22 mouse cellular contexts compared by ENCODE assay signal in the genomic region with DNA sequence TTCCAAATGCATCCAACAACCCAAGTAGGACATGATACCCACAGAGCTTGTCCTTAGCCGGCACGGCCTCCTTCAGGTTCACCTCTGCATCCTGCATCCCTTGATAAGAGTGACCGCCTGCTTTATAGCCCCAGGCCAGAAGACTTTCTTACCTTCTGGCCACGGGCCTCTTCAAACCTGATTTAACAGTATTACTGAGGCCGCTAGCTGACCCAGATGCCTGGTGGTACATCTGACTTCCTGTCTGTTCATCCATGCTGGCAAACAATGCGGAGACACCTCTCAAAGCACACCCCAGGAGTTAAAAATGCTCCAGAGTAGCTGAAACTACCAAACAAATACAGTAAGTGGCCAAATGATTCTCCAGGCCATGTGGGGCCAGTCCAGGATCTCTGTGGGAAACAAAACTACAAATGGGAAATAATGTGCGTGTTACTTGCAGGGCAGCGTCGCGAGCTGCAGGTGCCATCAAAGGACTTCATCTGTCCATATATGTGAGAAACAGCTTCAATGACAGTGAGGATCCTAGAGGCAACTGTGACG. TPM values are rescaled to one million over a fixed set of nuclear protein-coding genes. Genes with fewer than 3 reads are reported as not detected.
DNase-seq lines count a peak whose midpoint lies in the region; ATAC-seq and TF ChIP-seq lines count a peak whose summit lies in the region.
"Had no signal": no experiment of that assay in that cellular context is flagged by ENCODE, and none has a peak within 500 bp of the region (broad histone marks: within the 10 kb centered on the region; RNA-seq: fewer than 3 reads in every experiment).

No protein-coding gene starts in this region.

- TF ChIP-seq CTCF in midbrain, postnatal 0 days (IDR thresholded peaks at IDR 0.05): no peak

- no peak overlapping the region for H3K4me3 ChIP-seq in hindbrain, embryonic 12.5 days
- H3K4me3 ChIP-seq in hindbrain, embryonic 14.5 days (replicated peaks; ENCODE audit: low read length): no peak overlapping the region
- no peak overlapping the region for H3K4me3 ChIP-seq in midbrain, embryonic 11.5 days (ENCODE audit: low read depth, low read length)
- no peak overlapping the region for H3K4me3 ChIP-seq in midbrain, postnatal 0 days (ENCODE audit: low read depth, low read length)
- H3K4me3 ChIP-seq: embryonic facial prominence, embryonic 12.5 days; forebrain, embryonic 13.5 days; heart, embryonic 13.5 days had no signal

- WGBS in hindbrain, embryonic 12.5 days: 82% methylated on average over 11 of the region's 11 CpGs
- 80% methylated on average over 11 of the region's 11 CpGs for WGBS in hindbrain, embryonic 14.5 days
- WGBS in midbrain, embryonic 11.5 days: 80% methylated on average over 11 of the region's 11 CpGs
- WGBS in midbrain, postnatal 0 days: 75% methylated on average over 11 of the region's 11 CpGs

- H3K27ac ChIP-seq in hindbrain, embryonic 12.5 days: peak overlapping the region; percentile 36
- H3K27ac ChIP-seq in hindbrain, embryonic 14.5 days: no peak overlapping the region
- H3K27ac ChIP-seq in midbrain, embryonic 11.5 days (ENCODE audit: low read depth, low read length): peak overlapping the region; percentile 87; the same call in 1 of the 2 replicates
- no peak overlapping the region for H3K27ac ChIP-seq in midbrain, postnatal 0 days (ENCODE audit: low read depth, low read length)
- H3K27ac ChIP-seq: embryonic facial prominence, embryonic 12.5 days; forebrain, embryonic 13.5 days; heart, embryonic 13.5 days had no signal

- no peaks in the 10 kb centered on the region for H3K27me3 ChIP-seq in hindbrain, embryonic 12.5 days
- no peaks in the 10 kb centered on the region for H3K27me3 ChIP-seq in hindbrain, embryonic 14.5 days (ENCODE audit: control insufficient read depth, insufficient read depth, low read length)
- H3K27me3 ChIP-seq in midbrain, embryonic 11.5 days (ENCODE audit: control insufficient read depth, insufficient read depth, low read length): no peaks in the 10 kb centered on the region
- no peaks in the 10 kb centered on the region for H3K27me3 ChIP-seq in midbrain, postnatal 0 days (ENCODE audit: insufficient read depth, low read length)
- H3K27me3 ChIP-seq: CH12.LX; embryonic facial prominence, embryonic 12.5 days; forebrain, embryonic 13.5 days; heart, embryonic 13.5 days; Patski had no signal

- H3K4me2 ChIP-seq in hindbrain, embryonic 12.5 days (replicated peaks): no peak overlapping the region
- no peak overlapping the region for H3K4me2 ChIP-seq in hindbrain, embryonic 14.5 days (replicated peaks)
- no peak overlapping the region for H3K4me2 ChIP-seq in midbrain, embryonic 11.5 days
- H3K4me2 ChIP-seq in midbrain, postnatal 0 days (ENCODE audit: low read depth, low read length, poor library complexity, severe bottlenecking): no peak overlapping the region
- H3K4me2 ChIP-seq: embryonic facial prominence, embryonic 12.5 days; forebrain, embryonic 13.5 days; heart, embryonic 13.5 days had no signal

- peaks cover 53% of the 10 kb centered on the region for H3K4me1 ChIP-seq in hindbrain, embryonic 12.5 days
- peaks cover 29% of the 10 kb centered on the region for H3K4me1 ChIP-seq in hindbrain, embryonic 14.5 days (replicated peaks; ENCODE audit: control insufficient read depth, insufficient read depth, low read length)
- peaks cover 41% of the 10 kb centered on the region for H3K4me1 ChIP-seq in midbrain, embryonic 11.5 days (ENCODE audit: control insufficient read depth, insufficient read depth, low read length)
- peaks cover 9% of the 10 kb centered on the region; the same call in 1 of the 2 replicates for H3K4me1 ChIP-seq in midbrain, postnatal 0 days (ENCODE audit: insufficient read depth, low read length)

- ATAC-seq in hindbrain, embryonic 12.5 days (ENCODE audit: low FRiP score): no peak
- ATAC-seq in hindbrain, embryonic 14.5 days (ENCODE audit: low FRiP score): no peak
- ATAC-seq in midbrain, embryonic 11.5 days (ENCODE audit: low FRiP score): no peak
- no peak for ATAC-seq in midbrain, postnatal 0 days (ENCODE audit: low FRiP score)
- ATAC-seq: activated CD4-positive, CD25-positive, alpha-beta regulatory T cell, adult 4 months; forebrain, embryonic 13.5 days; hindbrain, embryonic 16.5 days; Patski had no signal

- no peaks in the 10 kb centered on the region for H3K9me3 ChIP-seq in hindbrain, embryonic 12.5 days (replicated peaks)
- H3K9me3 ChIP-seq in hindbrain, embryonic 14.5 days (ENCODE audit: control insufficient read depth, low read length): no peaks in the 10 kb centered on the region
- no peaks in the 10 kb centered on the region for H3K9me3 ChIP-seq in midbrain, embryonic 11.5 days (ENCODE audit: control insufficient read depth, low read length)
- no peaks in the 10 kb centered on the region for H3K9me3 ChIP-seq in midbrain, postnatal 0 days (ENCODE audit: low read length)
- H3K9me3 ChIP-seq: embryonic facial prominence, embryonic 12.5 days; forebrain, embryonic 13.5 days; heart, embryonic 13.5 days had no signal

- H3K9ac ChIP-seq in hindbrain, embryonic 12.5 days: no peak overlapping the region
- no peak overlapping the region for H3K9ac ChIP-seq in hindbrain, embryonic 14.5 days
- 0 out of 2 replicates have a peak overlapping the region, but pooled peaks have one; percentile 14 for H3K9ac ChIP-seq in midbrain, embryonic 11.5 days (ENCODE audit: low read length)
- H3K9ac ChIP-seq in midbrain, postnatal 0 days (replicated peaks; ENCODE audit: low read length, poor library complexity, severe bottlenecking): no peak overlapping the region
- H3K9ac ChIP-seq: embryonic facial prominence, embryonic 12.5 days; forebrain, embryonic 13.5 days; heart, embryonic 13.5 days had no signal

- peaks cover 10% of the 10 kb centered on the region for H3K36me3 ChIP-seq in hindbrain, embryonic 12.5 days
- peaks cover 6% of the 10 kb centered on the region; the same call in 1 of the 2 replicates for H3K36me3 ChIP-seq in hindbrain, embryonic 14.5 days (replicated peaks; ENCODE audit: control insufficient read depth, insufficient read depth)
- peaks cover 2% of the 10 kb centered on the region for H3K36me3 ChIP-seq in midbrain, embryonic 11.5 days (ENCODE audit: control insufficient read depth, insufficient read depth, low read length)
- 0 out of 2 replicates have a peak, but pooled peaks cover 3% of the 10 kb centered on the region for H3K36me3 ChIP-seq in midbrain, postnatal 0 days (ENCODE audit: insufficient read depth, low read length)
- H3K36me3 ChIP-seq: embryonic facial prominence, embryonic 12.5 days; heart, embryonic 13.5 days had no signal

- DNase-seq in cerebellum, adult 9-11 months: peak; percentile 50
- no peak for DNase-seq in cerebellum, postnatal 14 days
- no peak for DNase-seq in hindbrain, embryonic 14.5 days (ENCODE audit: low spot score)
- DNase-seq in midbrain, embryonic 11.5 days (ENCODE audit: low spot score, missing footprints): peak; percentile 83
- DNase-seq in midbrain, postnatal 0 days (ENCODE audit: low spot score): no peak
- no peak for DNase-seq in c-Kit-positive CD71-positive TER-119-positive erythroid progenitor cells, embryonic 14.5 days (ENCODE audit: low spot score)
- DNase-seq: adrenal gland, postnatal 14 days; cerebellum, adult 18-20 months; embryo, embryonic 11 days; gastrocnemius, postnatal 36 days; heart, adult 11 months; heart, postnatal 36 days; kidney, adult 11 months had no signal

RNA-seq across cellular contexts. Expression of a gene that starts 38.6 kb away (rescaled TPM):
- polyA plus RNA-seq in hindbrain, embryonic 12.5 days (2016; fragmentation: Nextera tagmentation; extraction: Ambion mirVana): 60.3 and 60.4 TPM in 2 replicates
- 35.1 and 37.9 TPM in 2 replicates for polyA plus RNA-seq in hindbrain, embryonic 14.5 days (2014; fragmentation: Nextera tagmentation; extraction: Ambion mirVana)
- 43.5 and 47.3 TPM in 2 replicates for polyA plus RNA-seq in midbrain, embryonic 11.5 days (2014; fragmentation: Nextera tagmentation; extraction: Ambion mirVana)
- total RNA-seq in midbrain, postnatal 0 days (2014; rRNA removed): 15.7 and 25.2 TPM in 2 replicates
- polyA plus RNA-seq in midbrain, postnatal 0 days (2015; fragmentation: Nextera tagmentation; extraction: Ambion mirVana): 9.5 and 10.8 TPM in 2 replicates
- total RNA-seq: CH12.LX; common myeloid progenitor, adult 5-6 weeks had no signal
- polyA plus RNA-seq: activated CD4-positive, CD25-positive, alpha-beta regulatory T cell, adult 4 months had no signal

Comparison
In these comparisons a context has a peak if more than half of its experiments do, and no peak if none do; other contexts are left out.
1. DNase-seq: peak in cerebellum, adult 9-11 months (single experiment) and midbrain, embryonic 11.5 days (single experiment); none in cerebellum, postnatal 14 days (0 of 2), hindbrain, embryonic 14.5 days (single experiment), midbrain, postnatal 0 days (single experiment) and c-Kit-positive CD71-positive TER-119-positive erythroid progenitor cells, embryonic 14.5 days (single experiment).
2. H3K27ac ChIP-seq: peak in hindbrain, embryonic 12.5 days (single experiment) and midbrain, embryonic 11.5 days (single experiment); none in hindbrain, embryonic 14.5 days (single experiment) and midbrain, postnatal 0 days (single experiment).